Mouse (Mus musculus): ENCODE measurements around the gene Rreb1. TPM values are rescaled to one million over a fixed set of nuclear protein-coding genes. Genes with fewer than 3 reads are reported as not detected.

Rreb1 gene
- polyA plus RNA-seq, 1 experiment = 31.5 TPM

GRCm38 (mm10) chr13:37875919-37876318 is 97.7 kb downstream of the Rreb1 start:
- Histone ChIP-seq H3K4me1 (ENCODE audit: control insufficient read depth, insufficient read depth, low read length) (peaks cover 5% of the 10 kb centered on the region), H3K9ac (ENCODE audit: low read depth, poor library complexity, severe bottlenecking) (no peak overlapping the region), H3K27me3 (ENCODE audit: control insufficient read depth, insufficient read depth, low read length, poor library complexity, severe bottlenecking) (no peaks in the 10 kb centered on the region), H3K27ac (ENCODE audit: insufficient read depth, low read length) (no peak overlapping the region), H3K9me3 (replicated peaks; ENCODE audit: control insufficient read depth, insufficient read depth, low read length, poor library complexity, severe bottlenecking) (no peaks in the 10 kb centered on the region), H3K36me3 (ENCODE audit: control insufficient read depth, insufficient read depth, low read length, poor library complexity, severe bottlenecking) (no peaks in the 10 kb centered on the region), H3K4me3 (ENCODE audit: low read depth, low read length) (no peak overlapping the region)
- TF ChIP-seq POLR2A (IDR thresholded peaks at IDR 0.05; ENCODE audit: insufficient read depth, low read length) (no peak), CTCF (IDR thresholded peaks at IDR 0.05; ENCODE audit: low read depth, low read length) (no peak), EP300 (IDR thresholded peaks at IDR 0.05; ENCODE audit: insufficient read depth, low read depth, low read length) (no peak)

DNA sequence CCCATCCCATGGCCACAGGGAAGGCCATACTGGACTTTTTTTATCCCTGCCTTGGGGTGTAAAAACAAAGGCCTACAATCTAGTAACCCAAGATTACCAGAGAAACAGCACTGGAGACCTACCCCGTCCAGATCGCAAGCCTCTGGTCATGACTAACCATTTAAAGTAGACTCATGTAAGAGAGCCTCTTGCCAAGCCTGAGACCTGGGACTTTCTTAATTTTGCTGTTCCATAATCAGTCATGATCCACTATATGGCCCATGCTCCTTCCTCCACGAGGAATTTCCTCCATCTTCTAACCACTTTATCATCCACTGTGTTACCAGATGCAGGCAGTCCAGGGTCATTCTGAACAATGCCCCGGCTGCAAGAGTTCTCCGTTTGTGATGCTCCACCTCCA is 98.2 kb downstream of the Rreb1 start:
- Histone ChIP-seq H3K9me3 (replicated peaks; ENCODE audit: control insufficient read depth, insufficient read depth, low read length, poor library complexity, severe bottlenecking) (no peaks in the 10 kb centered on the region), H3K27ac (ENCODE audit: insufficient read depth, low read length) (no peak overlapping the region), H3K4me3 (ENCODE audit: low read depth, low read length) (no peak overlapping the region), H3K36me3 (ENCODE audit: control insufficient read depth, insufficient read depth, low read length, poor library complexity, severe bottlenecking) (no peaks in the 10 kb centered on the region), H3K9ac (ENCODE audit: low read depth, poor library complexity, severe bottlenecking) (no peak overlapping the region), H3K27me3 (ENCODE audit: control insufficient read depth, insufficient read depth, low read length, poor library complexity, severe bottlenecking) (no peaks in the 10 kb centered on the region), H3K4me1 (ENCODE audit: control insufficient read depth, insufficient read depth, low read length) (peaks cover 5% of the 10 kb centered on the region)
- TF ChIP-seq EP300 (IDR thresholded peaks at IDR 0.05; ENCODE audit: insufficient read depth, low read depth, low read length) (no peak), CTCF (IDR thresholded peaks at IDR 0.05; ENCODE audit: low read depth, low read length) (no peak), POLR2A (IDR thresholded peaks at IDR 0.05; ENCODE audit: insufficient read depth, low read length) (no peak)

DNA sequence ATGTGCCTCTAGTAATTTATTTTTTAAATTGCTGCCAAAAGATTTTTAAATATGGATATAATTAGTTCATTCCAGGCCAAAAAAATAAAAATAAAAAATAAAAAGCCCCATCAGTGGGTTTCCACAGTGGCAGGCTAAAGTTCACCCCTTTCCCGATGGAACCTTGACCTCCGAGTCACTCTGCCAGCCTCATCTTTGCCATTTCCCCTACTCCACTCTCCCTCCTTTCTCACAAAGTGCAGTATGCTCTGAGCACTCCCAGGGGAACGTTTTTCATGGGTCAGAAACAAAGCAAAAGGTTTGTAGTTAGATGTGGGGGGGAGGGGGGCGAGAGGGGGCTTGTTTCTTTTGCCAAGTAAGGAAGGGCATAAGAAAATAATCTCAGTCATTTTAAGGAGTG is 98.6 kb downstream of the Rreb1 start:
- H3K27me3 ChIP-seq (ENCODE audit: control insufficient read depth, insufficient read depth, low read length, poor library complexity, severe bottlenecking) = no peaks in the 10 kb centered on the region
- H3K36me3 ChIP-seq (ENCODE audit: control insufficient read depth, insufficient read depth, low read length, poor library complexity, severe bottlenecking) = no peaks in the 10 kb centered on the region
- no peak overlapping the region for H3K27ac ChIP-seq (ENCODE audit: insufficient read depth, low read length)
- no peaks in the 10 kb centered on the region for H3K9me3 ChIP-seq (replicated peaks; ENCODE audit: control insufficient read depth, insufficient read depth, low read length, poor library complexity, severe bottlenecking)
- TF ChIP-seq EP300 (IDR thresholded peaks at IDR 0.05; ENCODE audit: insufficient read depth, low read depth, low read length) = no peak
- no peak for TF ChIP-seq CTCF (IDR thresholded peaks at IDR 0.05; ENCODE audit: low read depth, low read length)
- no peak for TF ChIP-seq POLR2A (IDR thresholded peaks at IDR 0.05; ENCODE audit: insufficient read depth, low read length)
- H3K9ac ChIP-seq (ENCODE audit: low read depth, poor library complexity, severe bottlenecking) = no peak overlapping the region
- peaks cover 5% of the 10 kb centered on the region for H3K4me1 ChIP-seq (ENCODE audit: control insufficient read depth, insufficient read depth, low read length)
- H3K4me3 ChIP-seq (ENCODE audit: low read depth, low read length) = no peak overlapping the region

DNA sequence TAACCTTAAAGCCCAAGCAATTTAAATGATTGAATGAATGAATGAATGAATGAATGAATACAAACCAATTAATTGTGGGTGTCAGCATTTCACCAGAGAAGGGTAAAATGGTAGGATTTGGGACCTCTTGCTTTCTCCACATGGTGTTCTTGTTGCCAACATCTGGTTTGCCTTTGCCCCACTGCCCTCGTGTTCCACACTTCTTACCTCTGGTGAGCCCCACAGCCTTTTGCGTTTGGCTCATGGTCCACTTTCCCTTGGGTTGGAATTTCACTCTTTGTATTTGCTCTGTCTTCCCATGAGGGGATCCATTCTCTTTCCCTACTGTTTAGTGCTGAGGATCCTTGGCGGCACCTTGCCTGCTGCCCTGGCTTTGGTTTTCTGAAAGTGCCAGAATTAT is 99.0 kb downstream of the Rreb1 start:
- Histone ChIP-seq H3K36me3 (ENCODE audit: control insufficient read depth, insufficient read depth, low read length, poor library complexity, severe bottlenecking) (no peaks in the 10 kb centered on the region), H3K9ac (ENCODE audit: low read depth, poor library complexity, severe bottlenecking) (no peak overlapping the region), H3K9me3 (replicated peaks; ENCODE audit: control insufficient read depth, insufficient read depth, low read length, poor library complexity, severe bottlenecking) (no peaks in the 10 kb centered on the region), H3K27ac (ENCODE audit: insufficient read depth, low read length) (no peak overlapping the region), H3K4me3 (ENCODE audit: low read depth, low read length) (no peak overlapping the region), H3K27me3 (ENCODE audit: control insufficient read depth, insufficient read depth, low read length, poor library complexity, severe bottlenecking) (no peaks in the 10 kb centered on the region), H3K4me1 (ENCODE audit: control insufficient read depth, insufficient read depth, low read length) (peaks cover 5% of the 10 kb centered on the region)
- TF ChIP-seq CTCF (IDR thresholded peaks at IDR 0.05; ENCODE audit: low read depth, low read length) (no peak), EP300 (IDR thresholded peaks at IDR 0.05; ENCODE audit: insufficient read depth, low read depth, low read length) (no peak), POLR2A (IDR thresholded peaks at IDR 0.05; ENCODE audit: insufficient read depth, low read length) (no peak)

GRCm38 (mm10) chr13:37878918-37879331 is 100.7 kb downstream of the Rreb1 start:
- peaks cover 1% of the 10 kb centered on the region for H3K4me1 ChIP-seq (ENCODE audit: control insufficient read depth, insufficient read depth, low read length)
- H3K27me3 ChIP-seq (ENCODE audit: control insufficient read depth, insufficient read depth, low read length, poor library complexity, severe bottlenecking) = no peaks in the 10 kb centered on the region
- H3K9ac ChIP-seq (ENCODE audit: low read depth, poor library complexity, severe bottlenecking) = no peak overlapping the region
- no peak overlapping the region for H3K27ac ChIP-seq (ENCODE audit: insufficient read depth, low read length)
- H3K4me3 ChIP-seq (ENCODE audit: low read depth, low read length) = no peak overlapping the region
- H3K9me3 ChIP-seq (replicated peaks; ENCODE audit: control insufficient read depth, insufficient read depth, low read length, poor library complexity, severe bottlenecking) = no peaks in the 10 kb centered on the region
- no peaks in the 10 kb centered on the region for H3K36me3 ChIP-seq (ENCODE audit: control insufficient read depth, insufficient read depth, low read length, poor library complexity, severe bottlenecking)
- TF ChIP-seq POLR2A (IDR thresholded peaks at IDR 0.05; ENCODE audit: insufficient read depth, low read length) (no peak), EP300 (IDR thresholded peaks at IDR 0.05; ENCODE audit: insufficient read depth, low read depth, low read length) (no peak), CTCF (IDR thresholded peaks at IDR 0.05; ENCODE audit: low read depth, low read length) (no peak)

- no peaks in the 10 kb centered on the region for H3K36me3 ChIP-seq (ENCODE audit: control insufficient read depth, insufficient read depth, low read length, poor library complexity, severe bottlenecking)
- no peaks in the 10 kb centered on the region for H3K9me3 ChIP-seq (replicated peaks; ENCODE audit: control insufficient read depth, insufficient read depth, low read length, poor library complexity, severe bottlenecking)
- no peak overlapping the region for H3K4me3 ChIP-seq (ENCODE audit: low read depth, low read length)
- H3K9ac ChIP-seq (ENCODE audit: low read depth, poor library complexity, severe bottlenecking) = no peak overlapping the region
- H3K4me1 ChIP-seq (ENCODE audit: control insufficient read depth, insufficient read depth, low read length) = peaks cover 1% of the 10 kb centered on the region
- TF ChIP-seq CTCF (IDR thresholded peaks at IDR 0.05; ENCODE audit: low read depth, low read length) (no peak), POLR2A (IDR thresholded peaks at IDR 0.05; ENCODE audit: insufficient read depth, low read length) (no peak), EP300 (IDR thresholded peaks at IDR 0.05; ENCODE audit: insufficient read depth, low read depth, low read length) (no peak)
- H3K27me3 ChIP-seq (ENCODE audit: control insufficient read depth, insufficient read depth, low read length, poor library complexity, severe bottlenecking) = no peaks in the 10 kb centered on the region
- no peak overlapping the region for H3K27ac ChIP-seq (ENCODE audit: insufficient read depth, low read length)
These were observed 101.4 kb downstream of the Rreb1 start for GRCm38 (mm10) chr13:37879556-37879955.

Measured in ES-Bruce4 (cell line).